Mouse (Mus musculus) heart, adult 18-20 months (tissue): ENCODE data around the gene Gcc1. TPM values are rescaled to one million over a fixed set of nuclear protein-coding genes. Genes with fewer than 3 reads are reported as not detected.

ENCODE experiments used
- total RNA-seq, 2 experiments: library from RNA; stranded (reverse); gene quantifications; 2 replicates each; pipeline ENCODE4 v1.2.3; 2021

Gcc1 gene
- total RNA-seq, 2 experiments from 2014 or later, result 8.6 to 9.4 TPM

Other genes with a start within 250 kb of the Gcc1 start
- gene Zfp800, start 30.4 kb downstream of the Gcc1 start, total RNA-seq, result 10 to 100 TPM; 10.2 to 14.0 TPM
- 100 to 1,000 TPM; 143 to 170 TPM for gene Arf5, start 4.8 kb downstream of the Gcc1 start, total RNA-seq
- not detected for gene Fscn3, start 601 bp downstream of the Gcc1 start, total RNA-seq
- not detected for gene Pax4, start 21.0 kb upstream of the Gcc1 start, total RNA-seq
- 10 to 100 TPM; 68.7 to 73.5 TPM for gene Snd1, start 46.7 kb upstream of the Gcc1 start, total RNA-seq